Comparison of ENCODE assay signal across 11 mouse cellular contexts in the genomic region with DNA sequence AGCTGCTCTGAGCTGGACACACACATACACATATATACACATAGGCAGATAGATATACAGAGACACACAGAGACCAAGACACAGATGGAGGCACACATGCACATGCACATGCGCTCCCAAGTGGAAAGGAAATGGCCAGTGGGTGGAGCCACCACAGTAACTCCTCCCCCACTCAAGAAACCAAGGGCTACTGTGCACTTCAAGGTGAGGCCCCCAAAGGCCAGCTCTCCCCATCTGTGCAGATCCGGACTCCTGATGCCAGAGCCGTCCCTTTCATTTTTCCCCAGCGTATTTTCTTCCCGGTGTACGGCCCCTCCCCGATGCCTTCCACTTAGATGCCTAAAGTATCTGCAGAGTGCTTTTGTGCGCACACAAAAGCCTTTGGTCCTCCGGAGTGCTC.
DNase-seq lines count a peak whose midpoint lies in the region; ATAC-seq and TF ChIP-seq lines count a peak whose summit lies in the region.
"Had no signal": no experiment of that assay in that cellular context is flagged by ENCODE, and none has a peak within 500 bp of the region (broad histone marks: within the 10 kb centered on the region; RNA-seq: fewer than 3 reads in every experiment).

No protein-coding gene starts in this region.

- no peak overlapping the region for H3K4me3 ChIP-seq in thymus, adult 2 months (ENCODE audit: control insufficient read depth, insufficient read depth, low read length)
- no peak overlapping the region for H3K4me3 ChIP-seq in forebrain, embryonic 11.5 days (ENCODE audit: low read depth, low read length)
- H3K4me3 ChIP-seq: megakaryocyte, embryonic 14.5 days had no signal

- H3K27me3 ChIP-seq in thymus, adult 2 months (ENCODE audit: control insufficient read depth, insufficient read depth, low read length), result no peaks in the 10 kb centered on the region
- no peaks in the 10 kb centered on the region for H3K27me3 ChIP-seq in forebrain, embryonic 11.5 days (ENCODE audit: control insufficient read depth, insufficient read depth, low read length)

- no peak overlapping the region for H3K27ac ChIP-seq in thymus, adult 2 months (ENCODE audit: control insufficient read depth, insufficient read depth, low read length)
- H3K27ac ChIP-seq in forebrain, embryonic 11.5 days (ENCODE audit: low read depth, low read length), result peak overlapping the region; percentile 58

- no peak for TF ChIP-seq CTCF in thymus, adult 2 months (IDR thresholded peaks at IDR 0.05; ENCODE audit: borderline replicate concordance, control insufficient read depth, extremely low read depth, insufficient read depth, low read length, poor library complexity)

- H3K4me1 ChIP-seq in thymus, adult 2 months (replicated peaks; ENCODE audit: control insufficient read depth, insufficient read depth, low read length), result peaks cover 5% of the 10 kb centered on the region; the same call in 1 of the 2 replicates
- H3K4me1 ChIP-seq in forebrain, embryonic 11.5 days (replicated peaks; ENCODE audit: control insufficient read depth, insufficient read depth, low read length), result peaks cover 21% of the 10 kb centered on the region

- ATAC-seq in forebrain, embryonic 11.5 days (replicated peaks; ENCODE audit: low FRiP score), result peak; percentile 76

- no peak for TF ChIP-seq POLR2A in thymus, adult 2 months (IDR thresholded peaks at IDR 0.05; ENCODE audit: control insufficient read depth, extremely low read depth, insufficient read depth, low read length, poor library complexity)

- peak overlapping the region; percentile 13; the same call in 1 of the 2 replicates for H3K9ac ChIP-seq in forebrain, embryonic 11.5 days (ENCODE audit: low read length)

- DNase-seq in thymus, adult 2 months, result peak; percentile 14
- DNase-seq in thymus, adult 18-20 months, result no peak
- peak; percentile 75 for DNase-seq in forebrain, embryonic 11.5 days (ENCODE audit: low spot score)
- peak; percentile 14 for DNase-seq in lung, postnatal 10 days
- peak; percentile 43 for DNase-seq in thymus, postnatal 4 days
- DNase-seq in c-Kit-positive CD71-positive TER-119-positive erythroid progenitor cells, embryonic 14.5 days (ENCODE audit: low spot score), result no peak
- DNase-seq in adrenal gland, postnatal 36 days, result no peak
- DNase-seq in cerebellum, adult 8-10 months, result no peak
- DNase-seq: cerebellum, adult 11-12 months; kidney, adult 11 months had no signal

- peak overlapping the region; percentile 32 for H3K4me2 ChIP-seq in forebrain, embryonic 11.5 days (ENCODE audit: low read depth, low read length, severe bottlenecking)

- no peaks in the 10 kb centered on the region for H3K36me3 ChIP-seq in thymus, adult 2 months (ENCODE audit: control insufficient read depth, insufficient read depth, low read length)
- no peaks in the 10 kb centered on the region for H3K36me3 ChIP-seq in forebrain, embryonic 11.5 days (ENCODE audit: control insufficient read depth, insufficient read depth, low read length)

- 89% methylated on average over 9 of the region's 9 CpGs for WGBS in thymus, adult 2 months
- 17% methylated on average over 9 of the region's 9 CpGs for WGBS in forebrain, embryonic 11.5 days

- no peaks in the 10 kb centered on the region for H3K9me3 ChIP-seq in forebrain, embryonic 11.5 days (ENCODE audit: control insufficient read depth, low read length)
- H3K9me3 ChIP-seq: megakaryocyte, embryonic 14.5 days had no signal

Comparison
In these comparisons a context has a peak if more than half of its experiments do, and no peak if none do; other contexts are left out.
1. DNase-seq: peak in thymus, adult 2 months (single experiment), forebrain, embryonic 11.5 days (single experiment), lung, postnatal 10 days (single experiment) and thymus, postnatal 4 days (single experiment); none in thymus, adult 18-20 months (0 of 2), c-Kit-positive CD71-positive TER-119-positive erythroid progenitor cells, embryonic 14.5 days (single experiment), adrenal gland, postnatal 36 days (0 of 2) and cerebellum, adult 8-10 months (single experiment).